Mouse (Mus musculus): ENCODE results near the gene Il17rd. TPM values are rescaled to one million over a fixed set of nuclear protein-coding genes. Genes with fewer than 3 reads are reported as not detected.

Gene Il17rd
- polyA plus RNA-seq, 1 experiment from 2014 or later: 1.9 TPM

DNA sequence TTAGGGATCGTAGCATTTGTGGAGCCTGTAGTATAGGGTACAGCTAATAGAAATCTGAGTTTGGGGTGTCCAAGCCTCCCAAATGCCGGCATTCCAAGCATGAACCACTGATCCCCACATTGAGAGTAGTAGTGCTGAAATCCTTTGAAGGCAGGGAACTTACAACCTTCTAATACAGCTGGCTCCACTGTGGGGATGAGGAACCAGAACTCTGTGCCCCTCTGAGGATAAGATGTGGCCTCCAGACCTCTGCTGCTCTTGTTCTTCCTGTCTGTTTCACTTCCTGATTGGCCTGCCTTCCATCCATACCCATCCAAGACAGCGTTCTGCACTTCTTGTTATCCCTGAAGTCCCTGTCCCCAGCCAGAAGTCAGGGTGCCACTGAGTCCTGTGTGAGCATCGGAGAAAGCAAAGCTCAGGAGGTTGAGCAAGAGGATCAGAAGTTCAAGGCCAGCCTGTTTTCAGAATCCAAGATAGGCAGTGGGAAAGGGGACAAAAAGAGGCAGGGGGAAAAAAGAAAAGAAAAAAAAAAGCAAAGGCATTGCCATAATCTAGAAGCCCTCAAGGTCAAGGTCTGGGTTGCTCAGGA lies 77.9 kb downstream of the Il17rd start:
- no peak overlapping the region for H3K4me2 ChIP-seq (ENCODE audit: low read depth, low read length)
- WGBS: 67% methylated on average over 4 of the region's 4 CpGs
- ATAC-seq (ENCODE audit: low read depth): no peak

GRCm38 (mm10) chr14:27118546-27118945 lies 79.8 kb downstream of the Il17rd start:
- Histone ChIP-seq H3K36me3 (ENCODE audit: control insufficient read depth, insufficient read depth, low read length) (no peaks in the 10 kb centered on the region), H3K27me3 (ENCODE audit: control insufficient read depth, insufficient read depth, low read depth, low read length) (peaks cover 14% of the 10 kb centered on the region), H3K4me3 (ENCODE audit: low read length) (no peak overlapping the region), H3K9me3 (ENCODE audit: control insufficient read depth, low read length) (no peaks in the 10 kb centered on the region), H3K4me1 (replicated peaks; ENCODE audit: control insufficient read depth, insufficient read depth, low read length) (peaks cover 7% of the 10 kb centered on the region), H3K9ac (ENCODE audit: low read length) (no peak overlapping the region), H3K27ac (ENCODE audit: low read length) (no peak overlapping the region), H3K4me2 (ENCODE audit: low read depth, low read length) (no peak overlapping the region)
- no peak for ATAC-seq (ENCODE audit: low read depth)
- WGBS: 79% methylated on average over 5 of the region's 5 CpGs

More for the DNA sequence above, 77.9 kb downstream of the Il17rd start:
- no peak overlapping the region for H3K9ac ChIP-seq (ENCODE audit: low read length)
- peaks cover 7% of the 10 kb centered on the region for H3K4me1 ChIP-seq (replicated peaks; ENCODE audit: control insufficient read depth, insufficient read depth, low read length)
- H3K4me3 ChIP-seq (ENCODE audit: low read length): no peak overlapping the region
- H3K27me3 ChIP-seq (ENCODE audit: control insufficient read depth, insufficient read depth, low read depth, low read length): peaks cover 14% of the 10 kb centered on the region
- H3K9me3 ChIP-seq (ENCODE audit: control insufficient read depth, low read length): no peaks in the 10 kb centered on the region
- H3K36me3 ChIP-seq (ENCODE audit: control insufficient read depth, insufficient read depth, low read length): no peaks in the 10 kb centered on the region
- H3K27ac ChIP-seq (ENCODE audit: low read length): no peak overlapping the region

DNA sequence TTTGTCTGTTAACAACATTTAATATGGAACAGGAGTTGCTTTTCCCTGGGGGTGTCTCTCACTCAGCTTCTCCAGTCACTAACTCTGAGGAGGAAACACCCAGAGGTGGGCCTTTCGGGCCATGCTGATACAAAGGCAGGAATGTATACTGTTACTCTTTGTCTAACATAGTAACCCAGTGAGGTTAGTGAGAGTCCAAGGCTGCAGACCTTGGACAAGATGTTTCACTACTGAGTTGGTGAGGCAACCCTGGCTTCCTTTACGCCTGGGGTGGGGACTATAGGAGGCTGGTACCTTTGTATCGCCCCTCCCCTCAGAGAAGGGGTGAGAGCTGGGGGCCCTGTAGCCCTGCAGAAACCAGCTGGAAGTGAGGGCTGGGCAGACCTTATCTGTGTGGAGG lies 83.9 kb downstream of the Il17rd start:
- 69% methylated on average over 3 of the region's 3 CpGs for WGBS
- ATAC-seq (ENCODE audit: low read depth): no peak
- no peaks in the 10 kb centered on the region for H3K9me3 ChIP-seq (ENCODE audit: control insufficient read depth, low read length)

GRCm38 (mm10) chr14:27123543-27123942 lies 84.8 kb downstream of the Il17rd start:
- 57% methylated on average over 8 of the region's 8 CpGs for WGBS
- H3K27ac ChIP-seq (ENCODE audit: low read length): no peak overlapping the region
- no peaks in the 10 kb centered on the region for H3K27me3 ChIP-seq (ENCODE audit: control insufficient read depth, insufficient read depth, low read depth, low read length)
- no peak for ATAC-seq (ENCODE audit: low read depth)
- no peak overlapping the region for H3K9ac ChIP-seq (ENCODE audit: low read length)
- H3K4me2 ChIP-seq (ENCODE audit: low read depth, low read length): no peak overlapping the region
- H3K4me1 ChIP-seq (replicated peaks; ENCODE audit: control insufficient read depth, insufficient read depth, low read length): no peaks in the 10 kb centered on the region
- no peaks in the 10 kb centered on the region for H3K9me3 ChIP-seq (ENCODE audit: control insufficient read depth, low read length)
- no peak overlapping the region for H3K4me3 ChIP-seq (ENCODE audit: low read length)
- H3K36me3 ChIP-seq (ENCODE audit: control insufficient read depth, insufficient read depth, low read length): no peaks in the 10 kb centered on the region

More for the DNA sequence above, 83.9 kb downstream of the Il17rd start:
- no peaks in the 10 kb centered on the region for H3K4me1 ChIP-seq (replicated peaks; ENCODE audit: control insufficient read depth, insufficient read depth, low read length)
- H3K36me3 ChIP-seq (ENCODE audit: control insufficient read depth, insufficient read depth, low read length): no peaks in the 10 kb centered on the region
- no peak overlapping the region for H3K4me3 ChIP-seq (ENCODE audit: low read length)
- H3K9ac ChIP-seq (ENCODE audit: low read length): no peak overlapping the region
- H3K27me3 ChIP-seq (ENCODE audit: control insufficient read depth, insufficient read depth, low read depth, low read length): no peaks in the 10 kb centered on the region
- H3K4me2 ChIP-seq (ENCODE audit: low read depth, low read length): no peak overlapping the region
- no peak overlapping the region for H3K27ac ChIP-seq (ENCODE audit: low read length)

DNA sequence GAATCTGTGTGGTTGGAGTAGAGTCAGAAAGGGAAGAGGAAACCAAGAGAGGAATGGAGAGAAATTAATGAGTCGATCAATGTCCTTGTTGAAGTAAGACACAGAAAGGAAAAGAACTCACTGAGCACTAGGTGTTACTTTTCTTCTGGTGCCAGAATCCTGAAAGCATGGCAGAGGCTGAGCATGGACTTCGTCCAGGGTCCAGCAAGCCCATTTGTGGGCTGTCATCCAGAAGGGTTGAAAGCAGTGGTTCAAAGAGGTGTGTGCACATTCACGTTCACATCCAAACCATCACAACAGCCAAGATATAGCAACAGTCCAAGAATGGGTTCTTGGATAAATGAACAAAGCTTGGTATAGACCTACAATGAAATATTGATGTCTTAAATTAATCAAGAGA lies 91.3 kb downstream of the Il17rd start:
- no peaks in the 10 kb centered on the region for H3K4me1 ChIP-seq (replicated peaks; ENCODE audit: control insufficient read depth, insufficient read depth, low read length)
- no peak overlapping the region for H3K27ac ChIP-seq (ENCODE audit: low read length)
- ATAC-seq (ENCODE audit: low read depth): no peak
- H3K36me3 ChIP-seq (ENCODE audit: control insufficient read depth, insufficient read depth, low read length): no peaks in the 10 kb centered on the region
- 81% methylated on average over 3 of the region's 3 CpGs for WGBS
- no peak overlapping the region for H3K4me3 ChIP-seq (ENCODE audit: low read length)
- no peaks in the 10 kb centered on the region for H3K9me3 ChIP-seq (ENCODE audit: control insufficient read depth, low read length)
- no peaks in the 10 kb centered on the region for H3K27me3 ChIP-seq (ENCODE audit: control insufficient read depth, insufficient read depth, low read depth, low read length)
- H3K4me2 ChIP-seq (ENCODE audit: low read depth, low read length): no peak overlapping the region
- H3K9ac ChIP-seq (ENCODE audit: low read length): no peak overlapping the region

DNA sequence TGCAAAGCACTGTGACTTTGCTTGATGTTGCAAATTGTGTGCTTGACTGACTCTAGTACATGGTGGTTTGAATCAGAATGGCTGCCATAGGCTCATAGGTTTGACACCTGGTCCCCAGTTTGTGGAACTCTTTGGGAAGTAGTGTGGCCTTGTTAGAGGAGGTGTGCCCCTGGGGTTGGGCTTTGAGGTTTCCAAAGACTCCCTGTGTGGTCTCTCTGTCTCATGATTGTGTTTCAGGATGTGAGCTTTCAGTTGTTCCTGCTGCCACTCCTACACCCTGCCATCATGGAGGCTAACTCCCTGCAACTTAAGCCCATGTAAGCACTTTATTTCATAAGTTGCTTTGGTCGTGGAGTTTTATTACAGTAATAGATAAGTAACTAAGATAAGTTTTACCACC lies 91.9 kb downstream of the Il17rd start:
- H3K4me1 ChIP-seq (replicated peaks; ENCODE audit: control insufficient read depth, insufficient read depth, low read length): no peaks in the 10 kb centered on the region
- H3K4me2 ChIP-seq (ENCODE audit: low read depth, low read length): no peak overlapping the region
- ATAC-seq (ENCODE audit: low read depth): no peak
- 57% methylated on average over 1 of the region's 1 CpGs for WGBS
- H3K36me3 ChIP-seq (ENCODE audit: control insufficient read depth, insufficient read depth, low read length): no peaks in the 10 kb centered on the region
- H3K9me3 ChIP-seq (ENCODE audit: control insufficient read depth, low read length): no peaks in the 10 kb centered on the region
- H3K9ac ChIP-seq (ENCODE audit: low read length): no peak overlapping the region
- no peaks in the 10 kb centered on the region for H3K27me3 ChIP-seq (ENCODE audit: control insufficient read depth, insufficient read depth, low read depth, low read length)
- no peak overlapping the region for H3K4me3 ChIP-seq (ENCODE audit: low read length)
- no peak overlapping the region for H3K27ac ChIP-seq (ENCODE audit: low read length)

GRCm38 (mm10) chr14:27131521-27131920 lies 92.8 kb downstream of the Il17rd start:
- Histone ChIP-seq H3K27me3 (ENCODE audit: control insufficient read depth, insufficient read depth, low read depth, low read length) (no peaks in the 10 kb centered on the region), H3K9me3 (ENCODE audit: control insufficient read depth, low read length) (no peaks in the 10 kb centered on the region), H3K36me3 (ENCODE audit: control insufficient read depth, insufficient read depth, low read length) (no peaks in the 10 kb centered on the region), H3K4me2 (ENCODE audit: low read depth, low read length) (no peak overlapping the region), H3K4me1 (replicated peaks; ENCODE audit: control insufficient read depth, insufficient read depth, low read length) (no peaks in the 10 kb centered on the region), H3K4me3 (ENCODE audit: low read length) (no peak overlapping the region), H3K9ac (ENCODE audit: low read length) (no peak overlapping the region), H3K27ac (ENCODE audit: low read length) (no peak overlapping the region)
- no peak for ATAC-seq (ENCODE audit: low read depth)
- WGBS: 86% methylated on average over 1 of the region's 1 CpGs

- H3K9ac ChIP-seq (ENCODE audit: low read length): no peak overlapping the region
- 86% methylated on average over 9 of the region's 9 CpGs for WGBS
- H3K9me3 ChIP-seq (ENCODE audit: control insufficient read depth, low read length): no peaks in the 10 kb centered on the region
- no peak overlapping the region for H3K4me2 ChIP-seq (ENCODE audit: low read depth, low read length)
- H3K27ac ChIP-seq (ENCODE audit: low read length): no peak overlapping the region
- H3K4me3 ChIP-seq (ENCODE audit: low read length): no peak overlapping the region
- H3K4me1 ChIP-seq (replicated peaks; ENCODE audit: control insufficient read depth, insufficient read depth, low read length): no peaks in the 10 kb centered on the region
- ATAC-seq (ENCODE audit: low read depth): no peak
- H3K27me3 ChIP-seq (ENCODE audit: control insufficient read depth, insufficient read depth, low read depth, low read length): no peaks in the 10 kb centered on the region
- no peaks in the 10 kb centered on the region for H3K36me3 ChIP-seq (ENCODE audit: control insufficient read depth, insufficient read depth, low read length)
Observed at GRCm38 (mm10) chr14:27138891-27139290, 100.2 kb downstream of the Il17rd start.

DNA sequence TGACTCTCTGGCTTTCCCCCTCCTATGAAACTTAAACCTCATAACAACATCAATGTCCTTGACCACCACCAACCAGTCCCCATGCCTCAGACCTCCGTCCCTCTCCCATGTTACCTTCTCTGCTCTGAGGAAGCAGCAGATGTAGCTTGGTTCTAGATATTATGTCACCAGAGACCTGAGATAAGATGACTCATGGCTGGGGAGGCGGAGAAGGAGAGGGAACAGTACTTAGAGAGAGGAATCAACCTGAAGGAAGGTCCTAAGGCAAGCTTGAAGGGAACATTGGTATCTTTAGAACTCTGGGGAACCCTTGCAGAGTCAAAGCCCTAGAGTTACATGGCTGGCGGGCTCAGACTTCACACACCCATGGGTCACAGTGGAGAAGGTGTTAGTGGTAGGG lies 101.2 kb downstream of the Il17rd start:
- H3K9ac ChIP-seq (ENCODE audit: low read length): no peak overlapping the region
- no peak overlapping the region for H3K27ac ChIP-seq (ENCODE audit: low read length)
- no peaks in the 10 kb centered on the region for H3K9me3 ChIP-seq (ENCODE audit: control insufficient read depth, low read length)
- no peaks in the 10 kb centered on the region for H3K4me1 ChIP-seq (replicated peaks; ENCODE audit: control insufficient read depth, insufficient read depth, low read length)
- no peak overlapping the region for H3K4me3 ChIP-seq (ENCODE audit: low read length)
- ATAC-seq (ENCODE audit: low read depth): no peak
- no peaks in the 10 kb centered on the region for H3K27me3 ChIP-seq (ENCODE audit: control insufficient read depth, insufficient read depth, low read depth, low read length)
- 82% methylated on average over 3 of the region's 3 CpGs for WGBS
- H3K36me3 ChIP-seq (ENCODE audit: control insufficient read depth, insufficient read depth, low read length): no peaks in the 10 kb centered on the region
- H3K4me2 ChIP-seq (ENCODE audit: low read depth, low read length): no peak overlapping the region

DNA sequence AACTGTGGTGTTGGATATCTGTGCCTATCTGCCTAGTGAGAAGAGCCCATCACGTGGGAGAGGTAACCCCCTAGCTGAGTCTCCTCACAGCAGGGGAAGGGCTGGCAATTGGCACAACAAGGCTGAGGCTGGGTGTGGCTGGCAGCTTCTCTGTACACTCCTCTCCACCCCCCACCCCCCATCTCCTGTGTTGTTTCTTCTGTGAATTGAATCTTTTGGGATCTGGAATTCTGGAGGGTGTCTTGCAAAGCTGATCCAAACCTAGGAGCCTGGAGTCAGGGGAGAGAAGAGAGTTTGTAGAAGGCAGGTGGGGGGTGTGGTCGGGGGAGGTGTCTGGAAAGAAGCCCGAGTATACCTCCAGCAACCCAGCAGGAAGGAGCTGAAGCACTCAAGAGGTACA lies 102.7 kb downstream of the Il17rd start:
- Histone ChIP-seq H3K36me3 (ENCODE audit: control insufficient read depth, insufficient read depth, low read length) (no peaks in the 10 kb centered on the region), H3K4me1 (replicated peaks; ENCODE audit: control insufficient read depth, insufficient read depth, low read length) (no peaks in the 10 kb centered on the region), H3K4me2 (ENCODE audit: low read depth, low read length) (no peak overlapping the region), H3K27me3 (ENCODE audit: control insufficient read depth, insufficient read depth, low read depth, low read length) (no peaks in the 10 kb centered on the region), H3K9ac (ENCODE audit: low read length) (no peak overlapping the region), H3K9me3 (ENCODE audit: control insufficient read depth, low read length) (no peaks in the 10 kb centered on the region), H3K4me3 (ENCODE audit: low read length) (no peak overlapping the region), H3K27ac (ENCODE audit: low read length) (no peak overlapping the region)
- WGBS: 19% methylated on average over 3 of the region's 3 CpGs
- ATAC-seq (ENCODE audit: low read depth): no peak

All from lung, embryonic 16.5 days (tissue).